Mouse (Mus musculus) liver, postnatal 0 days (tissue): ENCODE measurements at regions not wholly inside any gene's neighbourhood (a gene's known extent, or its start where the extent isn't known, plus 50 kb on each side); places are given as distances from the start of the nearest gene placed in this dataset.

ENCODE experiments used
- ATAC-seq: fragments of 200-750 bp; cut with Nextera tagmentation; 2 replicates; pipeline ENCODE4 v1.8.0; 2017; ENCODE audit warnings: mild to moderate bottlenecking, moderate library complexity
- DNase-seq: peaks from one replicate; pipeline ENCODE4 v3.0.0-alpha.2; 2016
- H3K27ac ChIP-seq: fragments of 300-500 bp; sonication (generic); 2 replicates; pipeline ENCODE4 v1.5.1; 2014; ENCODE audit warnings: antibody characterized with exemption, moderate library complexity, mild to moderate bottlenecking, low read depth
- H3K27me3 ChIP-seq: fragments of 300-500 bp; sonication (generic); 2 replicates; pipeline ENCODE4 v1.6.1; 2014; ENCODE audit warnings: low read length, control low read depth, mixed read lengths; ENCODE audit not compliant: insufficient read depth
- H3K36me3 ChIP-seq: fragments of 300-500 bp; sonication (generic); replicated peaks from 2 replicates; pipeline ENCODE4 v1.6.1; 2014; ENCODE audit warnings: mild to moderate bottlenecking, control low read depth, low read length, moderate library complexity, mixed read lengths; ENCODE audit not compliant: insufficient read depth
- H3K4me1 ChIP-seq: fragments of 300-500 bp; sonication (generic); 2 replicates; pipeline ENCODE4 v1.6.1; 2014; ENCODE audit warnings: antibody characterized with exemption, mild to moderate bottlenecking, control low read depth; ENCODE audit not compliant: insufficient read depth
- H3K4me2 ChIP-seq: fragments of 300-500 bp; sonication (generic); 2 replicates; pipeline ENCODE4 v1.6.1; 2014; ENCODE audit warnings: low read depth, mild to moderate bottlenecking, low read length, moderate library complexity, mixed read lengths
- H3K4me3 ChIP-seq: fragments of 300-500 bp; sonication (generic); 2 replicates; pipeline ENCODE4 v1.5.1; 2014; ENCODE audit warnings: low read depth, low read length
- H3K9ac ChIP-seq: fragments of 300-500 bp; sonication (generic); replicated peaks from 2 replicates; pipeline ENCODE4 v1.6.1; 2014; ENCODE audit warnings: mild to moderate bottlenecking, moderate library complexity
- H3K9me3 ChIP-seq: fragments of 300-500 bp; sonication (generic); 2 replicates; pipeline ENCODE4 v1.6.1; 2016; ENCODE audit warnings: mild to moderate bottlenecking, control low read depth, low read length, mixed read lengths
- CTCF ChIP-seq: sonication (generic); IDR thresholded peaks from 2 replicates; pipeline ENCODE4 v1.5.1; 2016; ENCODE audit warnings: antibody characterized with exemption, low read depth
- EP300 ChIP-seq: IDR thresholded peaks from 2 replicates; pipeline ENCODE4 v1.6.1; 2016; ENCODE audit warnings: antibody characterized with exemption, low read depth, mild to moderate bottlenecking
- WGBS: fragments of 180-500 bp; shearing (Covaris S2); extraction: QIAGEN DNeasy Blood & Tissue Kit; methylation state at CpG from one replicate; pipeline ENCODE4 v1.1.7; 2014; ENCODE audit not compliant: insufficient replicate concordance; 5-methylcytosine and 5-hydroxymethylcytosine counted together

- Histone ChIP-seq H3K27me3 (no peaks in the 10 kb centered on the region), H3K4me2 (no peak overlapping the region), H3K9me3 (no peaks in the 10 kb centered on the region), H3K9ac (no peak overlapping the region), H3K27ac (no peak overlapping the region), H3K36me3 (no peaks in the 10 kb centered on the region), H3K4me1 (peaks cover 11% of the 10 kb centered on the region), H3K4me3 (no peak overlapping the region)
- no peak for DNase-seq
- no peak for TF ChIP-seq CTCF
- no peak for TF ChIP-seq EP300
- ATAC-seq, result no peak
- 53% methylated on average over 2 of the region's 2 CpGs for WGBS
Observed at GRCm38 (mm10) chr9:23651300-23651699, 428.4 kb downstream of the Bmper start.

GRCm38 (mm10) chr9:23653086-23653485 lies 430.2 kb downstream of the Bmper start:
- TF ChIP-seq EP300 (no peak), CTCF (no peak)
- no peaks in the 10 kb centered on the region for H3K36me3 ChIP-seq
- H3K4me2 ChIP-seq, result peak overlapping the region; percentile 10; the same call in 1 of the 2 replicates
- H3K4me3 ChIP-seq, result no peak overlapping the region
- 48% methylated on average over 2 of the region's 2 CpGs for WGBS
- H3K4me1 ChIP-seq, result peaks cover 11% of the 10 kb centered on the region
- ATAC-seq, result no peak
- H3K27me3 ChIP-seq, result no peaks in the 10 kb centered on the region
- H3K27ac ChIP-seq, result no peak overlapping the region
- no peak for DNase-seq
- H3K9me3 ChIP-seq, result no peaks in the 10 kb centered on the region
- H3K9ac ChIP-seq, result no peak overlapping the region

- DNase-seq (no peak), ATAC-seq (no peak)
- WGBS, result 59% methylated on average over 1 of the region's 1 CpGs
- Histone ChIP-seq H3K36me3 (no peaks in the 10 kb centered on the region), H3K9me3 (no peaks in the 10 kb centered on the region), H3K4me2 (no peak overlapping the region), H3K4me3 (no peak overlapping the region), H3K27ac (no peak overlapping the region), H3K4me1 (peaks cover 11% of the 10 kb centered on the region), H3K9ac (no peak overlapping the region), H3K27me3 (no peaks in the 10 kb centered on the region)
- no peak for TF ChIP-seq EP300
- TF ChIP-seq CTCF, result no peak
Observed at GRCm38 (mm10) chr9:23654777-23655176, 431.9 kb downstream of the Bmper start.

GRCm38 (mm10) chr9:23665960-23666359 lies 431.8 kb upstream of the Npsr1 start:
- no peak for TF ChIP-seq EP300
- TF ChIP-seq CTCF, result no peak
- no peak overlapping the region for H3K9ac ChIP-seq
- no peak for DNase-seq
- H3K27ac ChIP-seq, result no peak overlapping the region
- no peak overlapping the region for H3K4me2 ChIP-seq
- H3K4me3 ChIP-seq, result no peak overlapping the region
- ATAC-seq, result no peak
- no peaks in the 10 kb centered on the region for H3K27me3 ChIP-seq
- no peaks in the 10 kb centered on the region for H3K4me1 ChIP-seq
- H3K36me3 ChIP-seq, result no peaks in the 10 kb centered on the region
- no peaks in the 10 kb centered on the region for H3K9me3 ChIP-seq

- Histone ChIP-seq H3K27me3 (no peaks in the 10 kb centered on the region), H3K4me2 (no peak overlapping the region), H3K36me3 (no peaks in the 10 kb centered on the region), H3K9ac (no peak overlapping the region), H3K4me1 (0 out of 2 replicates have a peak, but pooled peaks cover 2% of the 10 kb centered on the region), H3K9me3 (no peaks in the 10 kb centered on the region), H3K27ac (no peak overlapping the region), H3K4me3 (no peak overlapping the region)
- DNase-seq (no peak), ATAC-seq (no peak)
- TF ChIP-seq EP300 (no peak), CTCF (no peak)
- 46% methylated on average over 4 of the region's 4 CpGs for WGBS
Observed at GRCm38 (mm10) chr9:23669230-23669629, 428.6 kb upstream of the Npsr1 start.

- peak; percentile 14 for DNase-seq
- 0 out of 2 replicates have a peak overlapping the region, but pooled peaks have one; percentile 3 for H3K4me2 ChIP-seq
- TF ChIP-seq EP300 (no peak), CTCF (no peak)
- no peak for ATAC-seq
- H3K27me3 ChIP-seq, result no peaks in the 10 kb centered on the region
- no peak overlapping the region for H3K27ac ChIP-seq
- 0 out of 2 replicates have a peak, but pooled peaks cover 2% of the 10 kb centered on the region for H3K4me1 ChIP-seq
- 15% methylated on average over 5 of the region's 5 CpGs for WGBS
- no peak overlapping the region for H3K9ac ChIP-seq
- H3K4me3 ChIP-seq, result no peak overlapping the region
- no peaks in the 10 kb centered on the region for H3K36me3 ChIP-seq
- no peaks in the 10 kb centered on the region for H3K9me3 ChIP-seq
Observed at GRCm38 (mm10) chr9:23670642-23671041, 427.2 kb upstream of the Npsr1 start.

GRCm38 (mm10) chr9:23673347-23673860 lies 424.4 kb upstream of the Npsr1 start:
- no peaks in the 10 kb centered on the region for H3K9me3 ChIP-seq
- no peaks in the 10 kb centered on the region for H3K27me3 ChIP-seq
- 74% methylated on average over 4 of the region's 4 CpGs for WGBS
- ATAC-seq (no peak), DNase-seq (no peak)
- no peak overlapping the region for H3K4me2 ChIP-seq
- H3K4me1 ChIP-seq, result 0 out of 2 replicates have a peak, but pooled peaks cover 2% of the 10 kb centered on the region
- H3K9ac ChIP-seq, result no peak overlapping the region
- no peak overlapping the region for H3K27ac ChIP-seq
- TF ChIP-seq CTCF (no peak), EP300 (no peak)
- no peak overlapping the region for H3K4me3 ChIP-seq
- no peaks in the 10 kb centered on the region for H3K36me3 ChIP-seq
